Mouse (Mus musculus): ENCODE data around the gene Tbc1d1. TPM values are rescaled to one million over a fixed set of nuclear protein-coding genes. Genes with fewer than 3 reads are reported as not detected.

Gene Tbc1d1
- polyA plus RNA-seq, 1 experiment = 23.8 TPM

DNA sequence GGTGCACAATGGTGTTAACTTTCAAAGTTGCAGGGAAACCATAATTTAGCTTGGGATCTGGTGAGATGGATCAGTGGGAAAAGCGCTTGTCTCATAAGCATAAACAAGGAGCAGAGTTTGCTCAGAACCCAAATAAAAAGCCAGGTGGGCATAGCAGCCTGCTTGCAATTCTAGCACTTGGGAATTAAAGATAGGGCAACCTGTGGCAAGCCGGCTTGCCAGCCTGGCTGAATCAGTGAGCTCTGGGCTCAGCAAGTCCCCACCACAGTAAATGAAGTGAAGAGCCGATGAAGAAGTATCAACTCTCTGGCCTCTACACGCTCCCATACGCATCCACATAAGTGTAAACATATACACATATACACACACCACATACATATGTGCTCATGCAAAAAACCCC lies 59.7 kb downstream of the Tbc1d1 start:
- H3K4me1 ChIP-seq (ENCODE audit: control insufficient read depth, insufficient read depth, low read length) = peaks cover 20% of the 10 kb centered on the region
- no peak overlapping the region for H3K27ac ChIP-seq (ENCODE audit: insufficient read depth, low read depth, low read length)
- no peak overlapping the region for H3K4me3 ChIP-seq (ENCODE audit: insufficient read depth, low read length)
- TF ChIP-seq CTCF (IDR thresholded peaks at IDR 0.05; ENCODE audit: low read depth, low read length) = no peak
- TF ChIP-seq POLR2A (IDR thresholded peaks at IDR 0.05; ENCODE audit: borderline replicate concordance, low read depth, low read length) = no peak

DNA sequence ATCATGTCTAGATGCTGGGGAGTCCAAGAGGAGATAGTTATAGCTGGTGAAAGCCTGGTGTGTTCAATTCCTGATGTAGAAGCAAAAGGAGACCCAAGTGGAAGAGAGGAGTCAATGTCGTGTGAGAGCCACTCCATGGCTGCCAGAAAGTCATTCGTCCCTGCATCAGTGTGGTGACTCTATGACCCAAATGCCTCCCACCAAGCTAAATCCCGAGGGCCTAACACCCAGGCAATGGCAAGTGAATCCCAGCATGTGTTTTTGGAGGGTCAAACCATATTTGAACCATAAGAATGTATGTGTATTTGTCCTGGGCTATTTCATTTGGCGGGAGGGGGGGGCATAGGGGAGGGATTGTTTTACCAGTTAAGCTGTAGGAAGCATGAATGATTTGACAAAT lies 60.2 kb downstream of the Tbc1d1 start:
- Histone ChIP-seq H3K27ac (ENCODE audit: insufficient read depth, low read depth, low read length) (no peak overlapping the region), H3K4me1 (ENCODE audit: control insufficient read depth, insufficient read depth, low read length) (peaks cover 20% of the 10 kb centered on the region), H3K4me3 (ENCODE audit: insufficient read depth, low read length) (no peak overlapping the region)
- TF ChIP-seq POLR2A (IDR thresholded peaks at IDR 0.05; ENCODE audit: borderline replicate concordance, low read depth, low read length) (no peak), CTCF (IDR thresholded peaks at IDR 0.05; ENCODE audit: low read depth, low read length) (no peak)

DNA sequence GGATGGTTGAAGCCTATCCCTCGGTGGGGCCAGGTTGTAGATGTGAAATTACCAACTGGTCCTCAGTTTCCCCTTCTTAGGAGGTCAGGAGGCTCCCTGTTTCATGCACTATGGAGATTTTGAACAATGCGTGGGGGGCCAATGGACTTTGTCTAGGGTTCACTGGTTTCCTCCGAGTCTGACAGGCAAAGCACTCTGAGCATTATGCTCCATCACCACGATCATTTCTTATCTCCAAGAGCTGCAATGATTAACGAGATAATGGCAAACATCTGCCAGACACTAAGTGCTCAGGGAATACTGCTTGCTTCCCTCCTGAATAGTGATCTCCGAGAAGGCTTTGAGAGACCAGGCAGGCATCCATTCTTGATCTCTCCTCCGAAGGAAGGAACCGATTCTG lies 61.2 kb downstream of the Tbc1d1 start:
- Histone ChIP-seq H3K27ac (ENCODE audit: insufficient read depth, low read depth, low read length) (no peak overlapping the region), H3K4me3 (ENCODE audit: insufficient read depth, low read length) (no peak overlapping the region), H3K4me1 (ENCODE audit: control insufficient read depth, insufficient read depth, low read length) (peaks cover 13% of the 10 kb centered on the region)
- TF ChIP-seq POLR2A (IDR thresholded peaks at IDR 0.05; ENCODE audit: borderline replicate concordance, low read depth, low read length) = no peak
- TF ChIP-seq CTCF (IDR thresholded peaks at IDR 0.05; ENCODE audit: low read depth, low read length) = no peak

DNA sequence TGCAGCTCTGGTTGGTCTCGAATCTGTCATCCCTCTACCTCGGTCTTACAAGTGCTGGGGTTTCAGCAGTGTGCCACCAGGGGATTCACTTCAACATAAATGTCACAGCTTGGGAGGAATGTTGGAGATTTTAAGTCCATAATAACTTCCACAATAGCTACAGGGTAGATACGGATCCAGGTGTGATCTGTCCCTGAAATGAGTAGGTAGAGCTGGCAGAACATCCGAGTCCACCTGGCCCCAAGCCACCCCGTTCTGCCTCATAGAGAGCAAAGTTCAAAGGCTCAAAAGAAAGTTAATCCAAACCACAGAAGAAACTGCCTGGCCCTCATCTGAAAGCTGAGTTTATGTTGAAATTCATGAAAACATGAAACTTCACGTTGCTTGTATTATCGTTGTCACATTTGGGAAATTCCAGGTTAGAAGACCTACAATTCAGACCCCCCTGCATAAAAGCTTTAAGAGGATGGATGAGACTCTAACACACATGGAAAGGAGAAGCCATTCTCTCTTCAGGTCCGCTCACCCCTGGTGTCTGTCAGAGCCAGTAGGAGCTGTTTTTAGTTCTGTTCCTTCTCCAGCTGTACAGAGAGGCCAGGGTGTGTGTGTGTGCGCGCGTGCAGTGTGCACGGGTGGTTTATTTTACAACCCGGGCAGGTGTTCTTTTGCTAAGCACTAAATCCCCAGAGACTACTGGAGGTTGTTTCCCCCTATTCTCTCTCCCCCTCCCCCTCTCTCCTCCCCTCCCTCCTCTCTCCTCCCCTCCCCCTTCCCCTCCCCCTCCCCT lies 61.9 kb downstream of the Tbc1d1 start:
- TF ChIP-seq POLR2A (IDR thresholded peaks at IDR 0.05; ENCODE audit: borderline replicate concordance, low read depth, low read length) (no peak), CTCF (IDR thresholded peaks at IDR 0.05; ENCODE audit: low read depth, low read length) (no peak)
- H3K4me3 ChIP-seq (ENCODE audit: insufficient read depth, low read length) = no peak overlapping the region
- H3K27ac ChIP-seq (ENCODE audit: insufficient read depth, low read depth, low read length) = no peak overlapping the region
- H3K4me1 ChIP-seq (ENCODE audit: control insufficient read depth, insufficient read depth, low read length) = peaks cover 8% of the 10 kb centered on the region; the same call in 1 of the 2 replicates

DNA sequence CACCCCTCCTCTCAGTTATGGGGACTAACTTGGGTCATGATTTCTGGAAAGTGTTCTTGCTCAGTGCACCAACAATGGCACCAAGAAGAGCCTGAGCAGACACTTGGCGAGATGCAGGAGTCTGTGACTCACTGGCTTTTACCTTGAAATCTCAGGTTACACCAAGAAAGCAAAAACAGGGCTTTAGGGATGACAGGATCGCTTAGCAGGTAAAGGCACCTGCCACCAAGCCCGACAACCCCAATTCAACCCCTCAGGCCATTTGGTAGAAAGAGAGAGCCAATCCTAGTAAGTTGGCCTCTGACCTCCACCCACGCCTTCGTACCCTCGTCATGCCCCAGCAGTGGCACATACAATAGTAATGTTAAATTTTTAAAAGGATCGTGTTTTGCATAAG lies 62.5 kb downstream of the Tbc1d1 start:
- TF ChIP-seq POLR2A (IDR thresholded peaks at IDR 0.05; ENCODE audit: borderline replicate concordance, low read depth, low read length) = no peak
- TF ChIP-seq CTCF (IDR thresholded peaks at IDR 0.05; ENCODE audit: low read depth, low read length) = no peak
- Histone ChIP-seq H3K27ac (ENCODE audit: insufficient read depth, low read depth, low read length) (no peak overlapping the region), H3K4me3 (ENCODE audit: insufficient read depth, low read length) (no peak overlapping the region), H3K4me1 (ENCODE audit: control insufficient read depth, insufficient read depth, low read length) (peaks cover 8% of the 10 kb centered on the region; the same call in 1 of the 2 replicates)

DNA sequence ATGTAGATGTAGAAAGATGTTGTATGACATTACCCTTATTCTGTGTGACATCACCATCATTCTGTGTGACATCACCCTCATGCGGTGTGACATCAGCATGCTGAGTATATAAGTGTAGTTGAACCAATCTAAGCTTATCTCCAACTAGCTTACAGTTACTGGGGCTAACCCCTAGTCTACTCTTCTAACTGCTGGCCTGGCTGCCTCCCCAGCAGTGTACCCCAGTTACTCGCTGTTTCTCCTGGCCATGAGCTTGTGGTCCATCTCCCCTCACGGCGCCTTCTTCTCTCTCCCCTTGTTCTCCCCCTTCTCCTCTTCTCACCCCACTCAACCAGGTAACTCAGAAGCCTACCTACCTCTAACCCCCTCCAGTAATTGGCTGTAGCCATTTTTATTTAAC lies 64.7 kb downstream of the Tbc1d1 start:
- no peak for TF ChIP-seq CTCF (IDR thresholded peaks at IDR 0.05; ENCODE audit: low read depth, low read length)
- TF ChIP-seq POLR2A (IDR thresholded peaks at IDR 0.05; ENCODE audit: borderline replicate concordance, low read depth, low read length) = no peak
- no peak overlapping the region for H3K27ac ChIP-seq (ENCODE audit: insufficient read depth, low read depth, low read length)
- peaks cover 22% of the 10 kb centered on the region for H3K4me1 ChIP-seq (ENCODE audit: control insufficient read depth, insufficient read depth, low read length)
- H3K4me3 ChIP-seq (ENCODE audit: insufficient read depth, low read length) = no peak overlapping the region

DNA sequence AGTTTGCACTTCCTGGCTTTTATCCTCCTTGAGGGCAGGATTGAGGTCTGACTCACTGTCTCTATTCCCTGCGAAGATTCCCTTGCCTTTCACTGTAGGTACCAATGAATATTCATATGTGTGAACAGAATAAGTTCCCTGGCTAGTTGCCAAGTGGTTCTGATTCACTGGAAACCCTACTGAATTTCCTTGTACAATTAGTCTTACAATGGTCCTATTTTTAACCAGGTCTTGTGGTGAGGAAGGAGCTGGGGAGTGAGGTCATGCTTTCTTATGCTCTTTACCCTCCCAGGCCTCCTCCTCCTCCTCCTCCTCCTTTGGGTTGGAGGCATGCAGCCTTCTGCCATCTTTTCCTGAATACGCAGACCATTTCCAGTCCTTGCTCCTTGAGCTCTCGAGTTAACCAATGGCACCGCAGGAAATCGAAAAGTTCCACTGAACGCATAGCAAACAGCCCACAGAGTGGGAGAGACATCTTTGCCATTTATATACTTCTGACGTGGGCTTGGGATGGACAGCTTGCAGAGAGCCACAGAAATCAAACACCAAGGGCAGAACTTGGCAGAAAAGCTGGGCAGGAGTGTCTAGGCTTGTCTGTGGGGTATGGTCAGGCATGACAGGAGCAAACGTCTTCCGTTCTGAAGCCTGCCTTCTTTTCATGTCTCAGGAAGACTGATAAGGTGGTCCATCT lies 68.8 kb downstream of the Tbc1d1 start:
- H3K27ac ChIP-seq (ENCODE audit: insufficient read depth, low read depth, low read length) = peak overlapping the region; percentile 29
- no peak overlapping the region for H3K4me3 ChIP-seq (ENCODE audit: insufficient read depth, low read length)
- H3K4me1 ChIP-seq (ENCODE audit: control insufficient read depth, insufficient read depth, low read length) = peaks cover 32% of the 10 kb centered on the region
- TF ChIP-seq POLR2A (IDR thresholded peaks at IDR 0.05; ENCODE audit: borderline replicate concordance, low read depth, low read length) (no peak), CTCF (IDR thresholded peaks at IDR 0.05; ENCODE audit: low read depth, low read length) (no peak)

DNA sequence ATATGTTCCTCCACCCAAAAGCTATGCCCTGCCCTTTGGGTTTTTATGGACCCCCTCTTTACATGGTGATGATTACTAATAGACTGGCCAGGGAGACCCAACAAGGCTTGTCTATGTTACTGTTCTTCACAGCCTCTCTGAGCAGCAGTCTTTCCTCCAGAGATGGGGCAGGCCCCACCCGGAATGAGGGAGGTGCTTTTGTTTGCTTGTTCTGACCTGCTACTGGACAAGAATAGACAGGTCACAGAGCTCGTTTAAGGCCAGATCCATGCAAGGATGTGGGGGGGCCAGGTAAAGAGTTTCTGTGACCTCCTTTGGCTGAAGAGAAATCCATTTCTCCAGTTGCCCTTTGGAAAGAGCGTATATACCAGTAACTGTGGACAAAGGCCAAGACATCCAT lies 72.1 kb downstream of the Tbc1d1 start:
- TF ChIP-seq POLR2A (IDR thresholded peaks at IDR 0.05; ENCODE audit: borderline replicate concordance, low read depth, low read length) = no peak
- TF ChIP-seq CTCF (IDR thresholded peaks at IDR 0.05; ENCODE audit: low read depth, low read length) = no peak
- no peak overlapping the region for H3K4me3 ChIP-seq (ENCODE audit: insufficient read depth, low read length)

DNA sequence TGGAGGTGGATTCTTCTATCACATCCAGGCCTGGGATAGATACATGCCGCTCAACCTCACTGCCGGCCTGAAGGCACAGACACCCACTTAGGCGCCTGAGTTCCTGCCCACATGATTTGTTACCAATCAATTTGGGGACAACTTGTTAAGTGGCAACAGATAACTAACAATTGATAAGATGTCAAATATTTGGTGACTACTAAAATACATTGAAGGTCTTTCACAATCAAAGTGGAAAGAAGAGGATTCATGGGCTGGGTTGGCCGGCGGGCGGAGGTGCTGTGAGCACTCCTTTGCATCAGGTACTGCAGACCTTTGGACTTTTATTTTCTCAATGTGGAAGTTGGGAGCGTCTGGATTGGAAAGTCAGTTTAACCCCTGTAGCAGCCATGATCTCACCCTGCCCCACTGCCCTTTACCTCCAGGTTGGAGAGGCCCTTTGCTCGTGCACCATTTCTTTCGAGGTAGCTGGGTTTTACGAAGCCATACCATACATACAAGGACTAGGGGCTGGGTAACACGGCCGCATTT lies 73.3 kb downstream of the Tbc1d1 start:
- peaks cover 33% of the 10 kb centered on the region for H3K4me1 ChIP-seq (ENCODE audit: control insufficient read depth, insufficient read depth, low read length)
- 0 out of 2 replicates have a peak overlapping the region, but pooled peaks have one; percentile 9 for H3K27ac ChIP-seq (ENCODE audit: insufficient read depth, low read depth, low read length)
- TF ChIP-seq CTCF (IDR thresholded peaks at IDR 0.05; ENCODE audit: low read depth, low read length) = no peak
- peak overlapping the region; percentile 72 for H3K4me3 ChIP-seq (ENCODE audit: insufficient read depth, low read length)

More for the DNA sequence above, 72.1 kb downstream of the Tbc1d1 start:
- Histone ChIP-seq H3K4me1 (ENCODE audit: control insufficient read depth, insufficient read depth, low read length) (peaks cover 28% of the 10 kb centered on the region), H3K27ac (ENCODE audit: insufficient read depth, low read depth, low read length) (no peak overlapping the region)

GRCm38 (mm10) chr5:64230061-64230466 lies 74.0 kb downstream of the Tbc1d1 start:
- Histone ChIP-seq H3K27ac (ENCODE audit: insufficient read depth, low read depth, low read length) (peak overlapping the region; percentile 9; the same call in 1 of the 2 replicates), H3K4me3 (ENCODE audit: insufficient read depth, low read length) (peak overlapping the region; percentile 86), H3K4me1 (ENCODE audit: control insufficient read depth, insufficient read depth, low read length) (peaks cover 30% of the 10 kb centered on the region)
- TF ChIP-seq POLR2A (IDR thresholded peaks at IDR 0.05; ENCODE audit: borderline replicate concordance, low read depth, low read length) (no peak), CTCF (IDR thresholded peaks at IDR 0.05; ENCODE audit: low read depth, low read length) (no peak)
